Mouse (Mus musculus) pancreas, adult 10 weeks (tissue): Measurements from ENCODE around the gene Lor. TPM values are rescaled to one million over a fixed set of nuclear protein-coding genes. Genes with fewer than 3 reads are reported as not detected.

Source experiments
- polyA plus RNA-seq: library from polyadenylated mRNA; stranded (reverse); fragments of 350-450 nt; fragmentation: Illumina TruSeq; extraction: RNeasy Lipid Tissue Mini Kit (QIAGEN cat#74804); gene quantifications from one replicate; pipeline ENCODE4 v1.2.3, GENCODE M21; 2015; ENCODE audit warnings: low read depth, low replicate concordance; ENCODE audit not compliant: insufficient read depth

Lor gene
- polyA plus RNA-seq, result not detected

DNA sequence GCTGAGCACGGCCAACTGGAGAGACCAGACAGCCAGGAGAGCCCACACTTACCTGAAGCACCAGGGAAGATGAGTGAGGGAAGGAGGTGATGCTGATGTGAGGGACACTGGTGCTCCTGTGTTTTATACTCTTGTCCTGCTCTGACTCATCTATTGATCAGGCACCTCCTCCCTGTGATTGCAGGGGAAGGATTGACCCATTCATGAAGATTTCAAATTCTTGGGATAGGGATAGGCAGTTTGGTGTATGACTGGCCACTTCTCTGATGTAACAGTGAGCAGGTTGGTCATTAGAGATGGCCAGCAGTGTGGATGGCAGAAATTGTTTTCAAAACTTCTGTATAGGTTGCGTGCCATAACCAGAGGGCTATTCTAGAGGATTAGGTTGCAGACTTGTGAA, at the start of gene Lor:
TSS of gene Lor (minus strand) at position 101 of the 400 bp plus-strand sequence.

DNA sequence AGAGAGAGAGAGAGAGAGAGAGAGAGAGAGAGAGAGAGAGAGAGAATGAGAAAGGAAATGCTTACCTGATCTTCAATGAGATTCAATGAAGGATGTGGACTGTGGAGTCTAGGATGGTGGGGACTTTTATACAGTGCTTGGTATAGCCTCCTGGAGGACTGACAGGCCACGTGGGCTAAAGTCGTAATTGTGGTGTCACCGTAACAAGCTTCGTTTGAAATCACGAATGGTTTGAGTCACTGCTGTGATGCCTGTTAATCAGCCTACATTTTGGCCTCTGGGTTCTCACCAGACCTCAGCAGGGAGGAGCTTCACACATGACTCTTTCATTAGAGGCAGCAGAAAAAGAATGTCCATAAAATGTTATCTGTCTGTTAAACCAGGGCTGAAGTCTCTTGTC, 40.9 kb upstream of the Lor start, which contains the start of gene Prr9:
TSS of gene Prr9 (minus strand) at position 101 of the 400 bp plus-strand sequence.

Other genes with a start within 250 kb of the Lor start
- not detected for gene Pglyrp3, start 68.6 kb downstream of the Lor start, polyA plus RNA-seq
- not detected for gene Prr9, start 40.8 kb upstream of the Lor start, polyA plus RNA-seq
- not detected for gene Lelp1, start 59.6 kb upstream of the Lor start, polyA plus RNA-seq
- gene Sprr2a1, start 132.7 kb upstream of the Lor start, polyA plus RNA-seq, result not detected
- not detected for gene Sprr2a2, start 132.8 kb upstream of the Lor start, polyA plus RNA-seq
- gene Sprr2a3, start 202.3 kb upstream of the Lor start, polyA plus RNA-seq, result not detected
- gene Sprr2b, start 233.5 kb upstream of the Lor start, polyA plus RNA-seq, result not detected